Mouse (Mus musculus) thymus, adult 2 months (tissue): Measurements from ENCODE around the gene Prok1.

Source experiments
- CTCF ChIP-seq: fragments of 200-500 bp; IDR thresholded peaks from 2 replicates; pipeline ENCODE4 v1.5.1; 2012; ENCODE audit warnings: mild to moderate bottlenecking, control low read depth, low read length, moderate library complexity, borderline replicate concordance; ENCODE audit not compliant: control insufficient read depth, poor library complexity, insufficient read depth; ENCODE audit errors: extremely low read depth
- POLR2A ChIP-seq: fragments of 200-500 bp; IDR thresholded peaks from 2 replicates; pipeline ENCODE4 v1.6.1; 2012; ENCODE audit warnings: mild to moderate bottlenecking, low read length, control low read depth, moderate library complexity; ENCODE audit not compliant: control insufficient read depth, poor library complexity, insufficient read depth; ENCODE audit errors: extremely low read depth

GRCm38 (mm10) chr3:107286123-107286522 lies 46.6 kb upstream of the Prok1 start:
- TF ChIP-seq CTCF, result no peak
- no peak for TF ChIP-seq POLR2A
